Mouse (Mus musculus) urinary bladder, postnatal 36 days (tissue): ENCODE data around the gene Meis3.

Experiments used
- DNase-seq, 2 experiments: peaks; one replicate each; pipeline ENCODE4 v3.0.0; 2022; ENCODE audit warnings: low spot score in 2 of 2, mixed read lengths in 1 of 2

Meis3 gene

GRCm38 (mm10) chr7:16158735-16159134 is 16.2 kb upstream of the Meis3 start:
- DNase-seq = no peak

GRCm38 (mm10) chr7:16160702-16161101 is 14.2 kb upstream of the Meis3 start:
- DNase-seq = no peak

GRCm38 (mm10) chr7:16161302-16161701 is 13.6 kb upstream of the Meis3 start:
- DNase-seq = no peak

- DNase-seq = no peak
Measured at GRCm38 (mm10) chr7:16162036-16162435, 12.9 kb upstream of the Meis3 start.

- no peak for DNase-seq
Measured at GRCm38 (mm10) chr7:16172141-16172581, 2.7 kb upstream of the Meis3 start.

- no peak for DNase-seq
Measured at GRCm38 (mm10) chr7:16172586-16173140, 2.2 kb upstream of the Meis3 start.

GRCm38 (mm10) chr7:16173146-16173545 is 1.7 kb upstream of the Meis3 start:
- DNase-seq = no peak

GRCm38 (mm10) chr7:16175542-16175931 is 647 bp downstream of the Meis3 start:
- no peak for DNase-seq

GRCm38 (mm10) chr7:16178114-16178513 is 3.2 kb downstream of the Meis3 start:
- no peak for DNase-seq

- DNase-seq = peak; percentile 23 to 31
Measured at GRCm38 (mm10) chr7:16183663-16184062, 8.8 kb downstream of the Meis3 start.

GRCm38 (mm10) chr7:16187494-16187893 is 12.6 kb downstream of the Meis3 start:
- DNase-seq = no peak

GRCm38 (mm10) chr7:16192315-16192714 is 17.4 kb downstream of the Meis3 start:
- DNase-seq = peak; percentile 46 to 76

GRCm38 (mm10) chr7:16193702-16194101 is 18.8 kb downstream of the Meis3 start:
- DNase-seq = no peak

- DNase-seq = no peak
Measured at GRCm38 (mm10) chr7:16196616-16197015, 21.7 kb downstream of the Meis3 start.

GRCm38 (mm10) chr7:16197166-16197565 is 22.3 kb downstream of the Meis3 start:
- DNase-seq = no peak

- DNase-seq = no peak
Measured at GRCm38 (mm10) chr7:16198540-16198939, 23.6 kb downstream of the Meis3 start.

GRCm38 (mm10) chr7:16201136-16201535 is 26.2 kb downstream of the Meis3 start:
- no peak for DNase-seq

GRCm38 (mm10) chr7:16202756-16203504 is 28.0 kb downstream of the Meis3 start:
- no peak for DNase-seq

- no peak for DNase-seq
Measured at GRCm38 (mm10) chr7:16203505-16203903, 28.6 kb downstream of the Meis3 start.

GRCm38 (mm10) chr7:16204791-16205190 is 29.9 kb downstream of the Meis3 start:
- DNase-seq = no peak

GRCm38 (mm10) chr7:16207076-16207475 is 32.2 kb downstream of the Meis3 start:
- DNase-seq = no peak

GRCm38 (mm10) chr7:16207496-16207895 is 32.6 kb downstream of the Meis3 start:
- DNase-seq = peak; percentile 45 to 51
